13 mouse cellular contexts compared by ENCODE assay signal in genomic region chr10:127282620-127283215, GRCm38 (mm10). TPM values are rescaled to one million over a fixed set of nuclear protein-coding genes. Genes with fewer than 3 reads are reported as not detected.
A peak's percentile ranks its signal among the peaks of the same experiment; 100 is the strongest.
DNase-seq lines count a peak whose midpoint lies in the region; ATAC-seq and TF ChIP-seq lines count a peak whose summit lies in the region.
"Had no signal": no experiment of that assay in that cellular context is flagged by ENCODE, and none has a peak within 500 bp of the region (broad histone marks: within the 10 kb centered on the region; RNA-seq: fewer than 3 reads in every experiment).

No protein-coding gene starts in this region.

- peak overlapping the region; percentile 14; the same call in 1 of the 2 replicates for H3K27ac ChIP-seq in intestine, embryonic 16.5 days (ENCODE audit: low read length)
- no peak overlapping the region for H3K27ac ChIP-seq in intestine, embryonic 15.5 days
- no peak overlapping the region for H3K27ac ChIP-seq in stomach, embryonic 15.5 days
- H3K27ac ChIP-seq in stomach, postnatal 0 days (replicated peaks), result no peak overlapping the region
- H3K27ac ChIP-seq: limb, embryonic 12.5 days had no signal

- no peaks in the 10 kb centered on the region for H3K27me3 ChIP-seq in intestine, embryonic 16.5 days (replicated peaks; ENCODE audit: control insufficient read depth, insufficient read depth, low read length)
- H3K27me3 ChIP-seq in intestine, embryonic 15.5 days (replicated peaks), result no peaks in the 10 kb centered on the region
- no peaks in the 10 kb centered on the region for H3K27me3 ChIP-seq in stomach, embryonic 15.5 days (replicated peaks)
- H3K27me3 ChIP-seq in stomach, postnatal 0 days (ENCODE audit: control insufficient read depth, insufficient read depth, low read length), result no peaks in the 10 kb centered on the region
- H3K27me3 ChIP-seq: limb, embryonic 12.5 days; megakaryocyte, embryonic 14.5 days had no signal

- H3K4me1 ChIP-seq in intestine, embryonic 16.5 days (ENCODE audit: control insufficient read depth, insufficient read depth, low read length), result peaks cover 26% of the 10 kb centered on the region
- H3K4me1 ChIP-seq in intestine, embryonic 15.5 days (replicated peaks), result peaks cover 40% of the 10 kb centered on the region
- H3K4me1 ChIP-seq in stomach, embryonic 15.5 days, result peaks cover 33% of the 10 kb centered on the region
- H3K4me1 ChIP-seq in stomach, postnatal 0 days (replicated peaks; ENCODE audit: control insufficient read depth, insufficient read depth), result peaks cover 5% of the 10 kb centered on the region

- no peak for TF ChIP-seq CTCF in stomach, postnatal 0 days (IDR thresholded peaks at IDR 0.05; ENCODE audit: low read depth)

- H3K9me3 ChIP-seq in intestine, embryonic 16.5 days (ENCODE audit: control insufficient read depth, low read length), result no peaks in the 10 kb centered on the region
- no peaks in the 10 kb centered on the region for H3K9me3 ChIP-seq in intestine, embryonic 15.5 days
- H3K9me3 ChIP-seq in stomach, embryonic 15.5 days, result no peaks in the 10 kb centered on the region
- no peaks in the 10 kb centered on the region for H3K9me3 ChIP-seq in stomach, postnatal 0 days (ENCODE audit: control insufficient read depth, low read length)
- H3K9me3 ChIP-seq: limb, embryonic 12.5 days; megakaryocyte, embryonic 14.5 days had no signal

- peak; percentile 25 to 33 for DNase-seq in cerebellum, postnatal 10 days
- DNase-seq in cerebellum, postnatal 4 days (ENCODE audit: low spot score in 2 of 2), result no peak
- DNase-seq in stomach, postnatal 0 days (ENCODE audit: low spot score), result no peak
- DNase-seq in layer of hippocampus, adult 11-12 months (ENCODE audit: low spot score), result no peak
- DNase-seq: cerebellum, adult 11 months; heart, postnatal 4 days; right cerebral cortex, postnatal 14 days had no signal

- H3K4me3 ChIP-seq in intestine, embryonic 16.5 days (ENCODE audit: low read length), result no peak overlapping the region
- H3K4me3 ChIP-seq in intestine, embryonic 15.5 days (replicated peaks), result no peak overlapping the region
- H3K4me3 ChIP-seq in stomach, embryonic 15.5 days (replicated peaks), result no peak overlapping the region
- H3K4me3 ChIP-seq in stomach, postnatal 0 days (ENCODE audit: low read depth, low read length), result no peak overlapping the region
- H3K4me3 ChIP-seq: limb, embryonic 12.5 days; megakaryocyte, embryonic 14.5 days had no signal

- WGBS in intestine, embryonic 16.5 days, result 60% methylated on average over 13 of the region's 13 CpGs
- WGBS in intestine, embryonic 15.5 days, result 64% methylated on average over 13 of the region's 13 CpGs
- 74% methylated on average over 13 of the region's 13 CpGs for WGBS in stomach, embryonic 15.5 days
- 63% methylated on average over 13 of the region's 13 CpGs for WGBS in stomach, postnatal 0 days

- no peak overlapping the region for H3K4me2 ChIP-seq in intestine, embryonic 16.5 days (ENCODE audit: low read depth, low read length)
- no peak overlapping the region for H3K4me2 ChIP-seq in intestine, embryonic 15.5 days (replicated peaks)
- no peak overlapping the region for H3K4me2 ChIP-seq in stomach, embryonic 15.5 days
- H3K4me2 ChIP-seq in stomach, postnatal 0 days (replicated peaks; ENCODE audit: low read depth), result no peak overlapping the region
- H3K4me2 ChIP-seq: limb, embryonic 12.5 days had no signal

- TF ChIP-seq EP300 in stomach, postnatal 0 days (optimal IDR thresholded peaks at IDR 0.05), result no peak

- ATAC-seq in intestine, embryonic 16.5 days, result no peak
- ATAC-seq in intestine, embryonic 15.5 days, result no peak
- peak; percentile 5; the same call in 1 of the 2 replicates for ATAC-seq in stomach, embryonic 15.5 days (ENCODE audit: insufficient read depth, low FRiP score, low read depth)
- no peak for ATAC-seq in stomach, postnatal 0 days (ENCODE audit: low FRiP score, low TSS enrichment)
- ATAC-seq: inflammation-experienced regulatory T-cells, adult 6 months had no signal

- H3K36me3 ChIP-seq in intestine, embryonic 16.5 days (ENCODE audit: control insufficient read depth, insufficient read depth, low read length), result peaks cover 52% of the 10 kb centered on the region
- peaks cover 65% of the 10 kb centered on the region for H3K36me3 ChIP-seq in intestine, embryonic 15.5 days
- H3K36me3 ChIP-seq in stomach, embryonic 15.5 days, result peaks cover 68% of the 10 kb centered on the region
- H3K36me3 ChIP-seq in stomach, postnatal 0 days (ENCODE audit: control insufficient read depth, insufficient read depth, low read length), result peaks cover 51% of the 10 kb centered on the region

- H3K9ac ChIP-seq in intestine, embryonic 16.5 days (ENCODE audit: low read depth, low read length), result no peak overlapping the region
- no peak overlapping the region for H3K9ac ChIP-seq in intestine, embryonic 15.5 days
- H3K9ac ChIP-seq in stomach, embryonic 15.5 days, result no peak overlapping the region
- H3K9ac ChIP-seq in stomach, postnatal 0 days (ENCODE audit: low read length), result no peak overlapping the region
- H3K9ac ChIP-seq: limb, embryonic 12.5 days had no signal

RNA-seq across cellular contexts. Expression of gene Mbd6, which starts 6.1 kb away (rescaled TPM):
- 9.9 and 11.1 TPM in 2 replicates for polyA plus RNA-seq in intestine, embryonic 16.5 days (2015; fragmentation: Nextera tagmentation; extraction: Ambion mirVana)
- polyA plus RNA-seq in intestine, embryonic 15.5 days (2015; fragmentation: Nextera tagmentation; extraction: Ambion mirVana), result 13.1 and 15.7 TPM in 2 replicates
- polyA plus RNA-seq in stomach, embryonic 15.5 days (2015; fragmentation: Nextera tagmentation; extraction: Ambion mirVana), result 18.6 and 19.4 TPM in 2 replicates
- 8.5 and 8.9 TPM in 2 replicates for polyA plus RNA-seq in stomach, postnatal 0 days (2015; fragmentation: Nextera tagmentation; extraction: Ambion mirVana)

RNA-seq across cellular contexts. Expression of gene Dctn2, which starts 16.6 kb away (rescaled TPM):
- polyA plus RNA-seq in intestine, embryonic 16.5 days (2015; fragmentation: Nextera tagmentation; extraction: Ambion mirVana), result 162 and 170 TPM in 2 replicates
- polyA plus RNA-seq in intestine, embryonic 15.5 days (2015; fragmentation: Nextera tagmentation; extraction: Ambion mirVana), result 150 and 154 TPM in 2 replicates
- 161 and 169 TPM in 2 replicates for polyA plus RNA-seq in stomach, embryonic 15.5 days (2015; fragmentation: Nextera tagmentation; extraction: Ambion mirVana)
- 134 and 147 TPM in 2 replicates for polyA plus RNA-seq in stomach, postnatal 0 days (2015; fragmentation: Nextera tagmentation; extraction: Ambion mirVana)

RNA-seq across cellular contexts. Expression of gene Kif5a, which starts 19.6 kb away (rescaled TPM):
- 5.2 and 5.3 TPM in 2 replicates for polyA plus RNA-seq in intestine, embryonic 16.5 days (2015; fragmentation: Nextera tagmentation; extraction: Ambion mirVana)
- 5.9 and 6.4 TPM in 2 replicates for polyA plus RNA-seq in intestine, embryonic 15.5 days (2015; fragmentation: Nextera tagmentation; extraction: Ambion mirVana)
- polyA plus RNA-seq in stomach, embryonic 15.5 days (2015; fragmentation: Nextera tagmentation; extraction: Ambion mirVana), result 5.6 and 6.2 TPM in 2 replicates
- polyA plus RNA-seq in stomach, postnatal 0 days (2015; fragmentation: Nextera tagmentation; extraction: Ambion mirVana), result 2.2 and 2.3 TPM in 2 replicates

RNA-seq across cellular contexts. Expression of gene Mars, which starts 28.9 kb away (rescaled TPM):
- polyA plus RNA-seq in intestine, embryonic 16.5 days (2015; fragmentation: Nextera tagmentation; extraction: Ambion mirVana), result 96.8 and 108 TPM in 2 replicates
- 113 and 129 TPM in 2 replicates for polyA plus RNA-seq in intestine, embryonic 15.5 days (2015; fragmentation: Nextera tagmentation; extraction: Ambion mirVana)
- 109 and 110 TPM in 2 replicates for polyA plus RNA-seq in stomach, embryonic 15.5 days (2015; fragmentation: Nextera tagmentation; extraction: Ambion mirVana)
- polyA plus RNA-seq in stomach, postnatal 0 days (2015; fragmentation: Nextera tagmentation; extraction: Ambion mirVana), result 66.6 and 70.4 TPM in 2 replicates

RNA-seq across cellular contexts. Expression of gene Arhgap9, which starts 39.0 kb away (rescaled TPM):
- polyA plus RNA-seq in intestine, embryonic 16.5 days (2015; fragmentation: Nextera tagmentation; extraction: Ambion mirVana), result 7.9 and 9.0 TPM in 2 replicates
- polyA plus RNA-seq in intestine, embryonic 15.5 days (2015; fragmentation: Nextera tagmentation; extraction: Ambion mirVana), result 6.1 and 6.7 TPM in 2 replicates
- 5.6 and 6.3 TPM in 2 replicates for polyA plus RNA-seq in stomach, embryonic 15.5 days (2015; fragmentation: Nextera tagmentation; extraction: Ambion mirVana)
- polyA plus RNA-seq in stomach, postnatal 0 days (2015; fragmentation: Nextera tagmentation; extraction: Ambion mirVana), result 5.2 and 5.7 TPM in 2 replicates

Comparison
In these comparisons a context has a peak if more than half of its experiments do, and no peak if none do; other contexts are left out.
1. DNase-seq: peak in cerebellum, postnatal 10 days (2 of 2); none in cerebellum, postnatal 4 days (0 of 2), stomach, postnatal 0 days (single experiment) and layer of hippocampus, adult 11-12 months (single experiment).